Mouse (Mus musculus) thymus, postnatal 4 days (tissue): ENCODE results near the gene Lancl1.

Source experiments
- DNase-seq: peaks from one replicate; pipeline ENCODE4 v3.0.0; 2021

Lancl1 gene

DNA sequence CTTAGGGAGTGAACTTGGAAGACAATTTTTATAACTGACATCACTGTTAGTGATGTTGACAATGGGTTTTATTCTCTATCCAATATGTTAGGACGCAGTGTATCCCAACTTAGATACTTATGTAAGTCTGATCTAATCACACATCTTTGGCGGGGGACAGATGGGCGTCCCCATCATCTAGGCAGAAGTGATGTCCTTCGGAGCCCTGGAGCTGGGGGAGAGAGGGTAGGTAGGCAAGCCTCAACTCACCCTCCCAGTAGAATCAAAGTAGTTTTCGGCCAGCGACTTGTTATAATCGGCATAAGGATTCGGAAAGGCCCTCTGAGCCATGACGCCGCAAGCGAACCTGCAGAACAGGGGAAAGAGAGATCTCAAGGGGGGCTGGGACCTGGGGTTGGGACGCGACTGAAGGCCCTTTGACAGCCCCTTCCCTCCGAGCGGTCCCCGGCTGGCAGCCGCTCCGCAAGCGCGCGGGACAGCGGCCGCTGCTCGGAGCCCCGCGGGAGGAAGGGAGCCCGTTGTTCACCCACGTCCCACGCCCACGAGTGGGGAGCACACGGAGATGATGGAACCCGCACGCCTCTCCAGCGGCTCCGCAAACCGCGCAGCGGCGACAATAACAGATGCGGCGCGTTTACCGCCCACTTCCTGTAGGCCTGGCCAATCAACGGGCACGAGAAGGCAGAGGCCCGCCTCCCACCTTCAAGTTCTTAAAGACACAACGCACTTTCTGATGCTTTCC is at the start of gene Lancl1:
TSS of gene Lancl1 (minus strand) at position 627 of the 742 bp plus-strand sequence.
- peak; percentile 92 for DNase-seq

- no peak for DNase-seq
These were observed 40.5 kb upstream of the Lancl1 start for GRCm38 (mm10) chr1:67079146-67079545.

DNA sequence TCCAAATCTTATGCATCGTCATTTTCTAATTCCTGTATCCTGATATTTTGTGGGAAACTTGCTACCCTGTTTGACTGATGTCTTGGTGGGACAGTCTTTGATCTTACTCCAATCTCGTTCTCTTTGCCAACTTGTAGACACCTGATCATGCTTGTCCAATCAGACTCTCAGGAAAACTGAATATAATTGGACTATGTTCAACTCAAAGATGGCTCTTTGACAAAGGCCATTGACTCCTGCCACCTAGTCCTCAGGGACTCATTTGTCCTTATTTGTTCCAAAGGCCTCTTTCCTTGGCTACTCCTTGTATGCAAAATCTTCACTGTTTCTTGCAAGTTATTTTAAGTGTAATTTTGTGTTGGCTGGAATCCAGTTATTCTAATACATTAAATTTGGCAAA is 40.0 kb upstream of the Lancl1 start:
- DNase-seq, result no peak

DNA sequence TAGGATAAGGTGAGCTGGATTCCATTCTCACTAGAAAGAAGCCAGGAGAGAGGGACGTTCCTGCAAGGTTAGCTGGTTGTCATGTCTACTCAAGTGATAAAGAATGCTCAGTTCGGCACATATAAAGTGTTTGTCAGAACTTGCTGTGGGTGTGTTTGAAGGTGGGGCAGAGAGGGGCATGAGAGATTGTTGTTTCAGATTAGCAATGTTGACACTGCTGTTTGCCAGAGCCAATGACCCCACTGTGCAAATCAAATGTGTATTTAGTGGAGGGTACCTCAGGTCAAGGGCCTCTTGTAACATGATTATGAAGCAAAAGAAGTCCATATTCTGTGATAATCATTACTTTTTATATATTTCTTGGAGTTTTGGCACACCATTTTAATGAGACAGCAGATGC is 39.1 kb upstream of the Lancl1 start:
- DNase-seq, result no peak

- DNase-seq, result no peak
These were observed 28.9 kb upstream of the Lancl1 start for GRCm38 (mm10) chr1:67067561-67067960.

- no peak for DNase-seq
These were observed 26.9 kb upstream of the Lancl1 start for GRCm38 (mm10) chr1:67065347-67066270.

- DNase-seq, result peak; percentile 75
These were observed 22.9 kb upstream of the Lancl1 start for GRCm38 (mm10) chr1:67061456-67062085.

GRCm38 (mm10) chr1:67055816-67056215 is 17.1 kb upstream of the Lancl1 start:
- DNase-seq, result no peak

DNA sequence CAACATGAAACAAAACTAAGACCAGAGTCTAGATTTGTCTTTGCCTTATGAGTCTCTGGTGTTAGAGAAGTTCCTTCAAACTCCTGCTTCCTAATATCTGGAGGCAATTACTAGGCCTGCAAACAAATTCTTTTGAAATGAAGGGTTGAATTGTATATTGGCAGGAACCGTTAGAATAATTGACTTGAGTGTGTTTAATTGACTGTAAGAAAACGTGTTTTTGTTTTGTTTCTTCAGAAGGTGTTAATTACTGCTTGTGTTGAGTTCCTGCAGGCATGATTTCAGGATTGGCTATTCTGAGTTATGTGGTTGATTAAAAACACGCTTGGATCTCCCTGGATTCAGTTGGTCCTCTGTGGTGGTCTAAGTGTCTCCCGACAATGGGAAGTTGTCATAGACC is 14.0 kb upstream of the Lancl1 start:
- no peak for DNase-seq

DNA sequence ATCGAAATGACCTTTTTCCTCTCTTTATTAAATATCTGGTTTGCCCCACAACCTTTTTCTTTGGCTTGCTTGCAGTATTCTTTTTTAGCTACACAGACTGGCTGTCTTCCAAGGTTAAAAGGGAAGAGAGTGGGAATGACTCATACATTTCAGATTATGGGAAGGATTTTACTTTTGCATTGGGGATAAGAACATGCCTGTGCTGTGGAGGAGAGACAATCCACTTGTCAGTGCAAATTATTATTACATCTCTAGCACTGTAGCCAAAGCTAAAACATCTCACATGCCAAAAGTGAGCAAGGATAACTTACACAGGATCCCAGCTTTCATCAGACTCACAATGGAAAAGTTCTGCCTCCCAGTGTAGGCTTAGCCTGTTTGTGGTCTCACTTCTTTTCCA is 10.9 kb upstream of the Lancl1 start:
- DNase-seq, result no peak

- no peak for DNase-seq
These were observed 10.0 kb upstream of the Lancl1 start for GRCm38 (mm10) chr1:67048696-67049095.

DNA sequence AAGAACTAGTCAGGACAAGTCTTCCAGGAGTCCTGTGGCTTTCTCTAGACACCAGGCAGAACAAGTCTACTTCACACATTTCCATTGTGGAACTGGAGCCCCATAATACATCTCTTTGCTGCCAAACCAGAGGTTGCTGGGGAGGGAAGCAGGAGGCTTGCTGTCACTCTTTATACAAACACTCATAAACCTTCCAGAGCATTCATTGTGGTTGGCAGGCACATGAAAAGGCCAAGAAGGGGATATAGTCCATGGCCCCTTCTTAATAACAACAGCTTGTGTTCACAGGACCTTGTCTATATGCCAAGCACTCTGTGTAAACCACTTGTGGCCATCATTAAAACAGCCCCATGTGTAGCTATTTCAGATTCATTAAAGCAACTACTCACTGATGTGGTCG is 6.4 kb upstream of the Lancl1 start:
- DNase-seq, result no peak

- DNase-seq, result no peak
These were observed 3.9 kb upstream of the Lancl1 start for GRCm38 (mm10) chr1:67042583-67042982.

GRCm38 (mm10) chr1:67039083-67039482 is 411 bp upstream of the Lancl1 start:
- peak; percentile 14 for DNase-seq

- no peak for DNase-seq
These were observed 1.5 kb downstream of the Lancl1 start for GRCm38 (mm10) chr1:67037198-67037597.

- no peak for DNase-seq
These were observed 5.4 kb downstream of the Lancl1 start for GRCm38 (mm10) chr1:67033278-67033677.

DNA sequence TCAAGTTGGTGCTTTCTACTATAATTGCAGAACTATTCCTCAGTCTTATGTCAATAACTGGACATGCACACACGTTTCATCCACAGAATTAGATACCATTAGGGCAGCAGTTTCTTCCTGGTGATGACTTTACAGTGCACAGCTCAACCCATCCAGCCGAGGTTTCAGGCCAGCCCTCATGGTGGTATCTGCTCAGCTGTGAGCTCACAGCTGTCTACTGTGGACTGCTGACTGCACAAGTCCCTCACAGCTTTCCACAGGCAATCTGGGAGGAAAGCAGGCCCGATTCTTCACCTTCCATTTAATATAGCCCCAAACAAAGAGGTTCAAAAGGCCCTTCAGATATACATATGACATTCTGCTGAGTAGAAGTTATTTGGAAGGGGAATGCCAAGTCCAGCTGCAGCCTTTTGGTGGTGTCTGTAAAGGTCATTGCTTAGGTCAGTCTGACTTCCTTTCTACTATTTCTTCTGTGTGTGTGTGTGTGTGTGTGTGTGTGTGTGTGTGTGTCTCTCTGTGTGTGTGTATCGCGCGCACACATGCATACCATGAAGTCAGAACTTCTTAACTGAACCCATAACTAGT is 11.7 kb downstream of the Lancl1 start:
- DNase-seq, result no peak

GRCm38 (mm10) chr1:67026142-67026541 is 12.5 kb downstream of the Lancl1 start:
- no peak for DNase-seq

DNA sequence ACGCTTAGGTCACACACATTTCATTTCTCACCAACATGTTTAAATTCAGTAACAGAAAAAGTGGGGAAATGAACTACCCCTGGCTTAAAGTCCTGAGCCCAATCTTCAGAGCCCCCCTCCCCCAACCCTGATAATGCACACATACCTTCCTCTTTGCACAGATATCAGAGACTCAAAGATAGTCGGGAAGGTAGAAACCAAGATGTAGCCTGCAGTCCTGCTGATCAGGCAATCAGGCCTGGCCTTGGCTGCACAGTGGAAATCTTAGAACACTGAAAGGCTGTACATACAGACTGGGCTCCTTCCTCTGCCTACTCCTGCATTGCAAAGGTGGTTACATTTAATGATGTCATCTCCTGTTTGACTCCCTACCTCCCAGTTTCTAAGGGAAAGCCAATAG is 15.9 kb downstream of the Lancl1 start:
- DNase-seq, result no peak

DNA sequence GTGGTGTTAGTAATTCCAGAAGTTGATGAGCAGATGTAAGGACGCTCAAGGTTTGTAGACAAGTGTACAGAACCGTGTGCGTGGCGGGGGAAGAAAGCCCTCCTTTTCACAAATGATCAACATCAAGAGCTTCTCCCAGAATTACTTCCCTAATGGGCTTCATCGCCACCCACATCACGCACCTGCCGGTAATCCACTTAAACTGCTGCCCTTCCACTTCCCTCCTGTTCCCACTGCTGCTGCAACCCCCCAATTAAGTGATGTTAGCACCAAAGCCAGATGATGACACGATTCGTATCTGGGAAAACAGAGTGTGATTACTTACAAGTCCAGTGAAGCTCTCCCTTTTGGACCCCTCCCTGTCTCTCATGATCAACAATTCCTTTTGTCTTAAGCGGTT is 16.6 kb downstream of the Lancl1 start:
- DNase-seq, result no peak

DNA sequence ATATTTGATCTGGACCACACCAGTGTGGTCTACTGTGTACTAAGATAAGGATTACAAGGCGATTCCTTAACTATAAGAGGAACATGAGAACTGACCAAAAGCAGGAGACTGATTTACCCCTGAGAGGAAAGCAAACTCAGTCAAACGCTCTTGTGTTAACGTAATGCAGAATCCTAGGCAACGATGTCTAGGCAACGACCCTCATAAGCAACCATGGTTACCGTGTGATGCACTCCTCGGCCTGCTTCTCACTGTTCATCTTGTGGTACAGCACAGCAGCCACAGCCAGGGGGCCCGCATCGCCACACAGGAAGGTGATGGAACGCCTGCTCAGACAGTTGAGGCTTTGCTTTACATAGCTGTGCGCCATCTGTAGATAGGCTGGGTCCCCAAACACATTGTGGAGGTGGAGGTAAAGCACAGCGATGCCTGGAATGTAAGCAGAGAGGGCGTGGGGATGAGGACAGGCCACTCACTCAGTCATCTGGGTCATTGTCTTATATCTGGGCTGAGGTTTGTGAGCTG is 18.0 kb downstream of the Lancl1 start:
- no peak for DNase-seq

- DNase-seq, result no peak
These were observed 21.4 kb downstream of the Lancl1 start for GRCm38 (mm10) chr1:67017101-67017870.
